Mouse (Mus musculus) heart, postnatal 0 days (tissue): ENCODE data around the gene Top1. TPM values are rescaled to one million over a fixed set of nuclear protein-coding genes. Genes with fewer than 3 reads are reported as not detected.

Experiments
- ATAC-seq: fragments of 200-750 bp; cut with Nextera tagmentation; 2 replicates; pipeline ENCODE4 v1.8.0; 2017; ENCODE audit warnings: low read depth, moderate number of reproducible peaks, moderate library complexity; ENCODE audit not compliant: insufficient read depth
- DNase-seq: peaks from one replicate; pipeline ENCODE4 v3.0.0-alpha.2; 2016; ENCODE audit warnings: low spot score
- H3K27ac ChIP-seq: fragments of 300-500 bp; sonication (generic); 2 replicates; pipeline ENCODE4 v1.5.1; 2014; ENCODE audit warnings: low read depth, mild to moderate bottlenecking
- H3K27me3 ChIP-seq: fragments of 300-500 bp; sonication (generic); 2 replicates; pipeline ENCODE4 v1.6.1; 2014; ENCODE audit warnings: low read length, mixed read lengths; ENCODE audit not compliant: control insufficient read depth, insufficient read depth
- H3K36me3 ChIP-seq: fragments of 300-500 bp; sonication (generic); replicated peaks from 2 replicates; pipeline ENCODE4 v1.6.1; 2014; ENCODE audit warnings: low read length, mixed read lengths; ENCODE audit not compliant: control insufficient read depth, insufficient read depth
- H3K4me1 ChIP-seq: fragments of 300-500 bp; sonication (generic); 2 replicates; pipeline ENCODE4 v1.6.1; 2014; ENCODE audit warnings: antibody characterized with exemption; ENCODE audit not compliant: control insufficient read depth, insufficient read depth
- H3K4me2 ChIP-seq: fragments of 300-500 bp; sonication (generic); 2 replicates; pipeline ENCODE4 v1.6.1; 2014; ENCODE audit warnings: low read depth, mild to moderate bottlenecking, low read length, moderate library complexity
- H3K4me3 ChIP-seq: fragments of 300-500 bp; sonication (generic); 2 replicates; pipeline ENCODE4 v1.5.1; 2014; ENCODE audit warnings: low read depth, low read length
- H3K9ac ChIP-seq: fragments of 300-500 bp; sonication (generic); replicated peaks from 2 replicates; pipeline ENCODE4 v1.6.1; 2014; ENCODE audit warnings: low read depth, low read length, mixed read lengths
- H3K9me3 ChIP-seq: fragments of 300-500 bp; sonication (generic); replicated peaks from 2 replicates; pipeline ENCODE4 v1.6.1; 2016; ENCODE audit warnings: low read length; ENCODE audit not compliant: control insufficient read depth
- CTCF ChIP-seq: IDR thresholded peaks from 2 replicates; pipeline ENCODE4 v1.5.1; 2016; ENCODE audit warnings: antibody characterized with exemption, control low read depth, low read depth
- EP300 ChIP-seq: IDR thresholded peaks from 2 replicates; pipeline ENCODE4 v1.6.1; 2016; ENCODE audit warnings: antibody characterized with exemption, low read depth
- WGBS: fragments of 180-500 bp; shearing (Covaris S2); extraction: QIAGEN DNeasy Blood & Tissue Kit; methylation state at CpG from one replicate; pipeline ENCODE4 v1.1.7; 2014; 5-methylcytosine and 5-hydroxymethylcytosine counted together
- polyA plus RNA-seq: library from polyadenylated mRNA; unstranded; fragments of >200 nt; fragmentation: Nextera tagmentation; extraction: Ambion mirVana; gene quantifications from 2 replicates; pipeline ENCODE4 v1.2.1, GENCODE M21; 2015
- total RNA-seq: library from RNA; depleted of rRNA; stranded (reverse); fragments of >200 nt; gene quantifications from 2 replicates; pipeline ENCODE4 v1.2.3, GENCODE M21; 2014; ENCODE audit warnings: low replicate concordance

The Top1 gene
- total and polyA plus RNA-seq, 2 experiments from 2014 or later, result 14.8 to 30.7 TPM

DNA sequence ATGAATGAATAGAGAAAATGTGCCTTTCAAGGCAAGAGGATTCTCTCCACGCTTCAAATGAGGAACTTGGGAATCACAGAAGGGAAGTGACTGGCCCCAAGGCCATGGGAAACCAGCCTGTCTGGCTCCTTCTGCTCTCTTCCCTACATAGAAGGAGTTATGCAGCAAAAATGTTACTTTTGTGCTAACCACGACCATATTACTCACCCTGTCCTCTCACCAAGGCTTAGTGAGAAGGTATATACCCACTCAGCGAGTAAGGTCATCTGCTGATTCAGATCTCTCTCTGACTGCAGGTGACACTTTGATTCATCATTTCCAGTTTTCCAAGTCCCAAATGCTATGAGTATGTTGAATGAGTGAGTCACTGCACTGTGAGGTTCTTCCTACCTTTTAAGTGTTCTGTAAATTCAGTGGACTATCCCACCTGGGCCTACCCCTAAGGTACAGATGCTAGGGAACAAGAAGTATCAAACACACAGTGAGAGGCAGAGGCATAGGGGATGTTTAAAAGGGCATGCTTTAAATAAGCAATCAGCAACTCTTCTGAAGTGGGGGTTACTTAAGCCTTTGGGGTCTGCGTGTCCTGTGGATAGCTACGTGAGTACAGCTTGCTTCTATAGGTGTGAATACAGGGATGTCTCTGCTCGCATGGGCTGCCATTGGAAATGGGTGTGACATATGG is 25.3 kb upstream of the Top1 start:
- H3K9me3 ChIP-seq, result no peaks in the 10 kb centered on the region
- H3K27ac ChIP-seq, result peak overlapping the region; percentile 93
- H3K9ac ChIP-seq, result no peak overlapping the region
- peak overlapping the region; percentile 50 for H3K4me2 ChIP-seq
- WGBS, result 69% methylated on average over 6 of the region's 6 CpGs
- H3K4me1 ChIP-seq, result peaks cover 30% of the 10 kb centered on the region
- no peak overlapping the region for H3K4me3 ChIP-seq
- no peak for DNase-seq
- H3K27me3 ChIP-seq, result no peaks in the 10 kb centered on the region
- ATAC-seq, result no peak
- no peaks in the 10 kb centered on the region; the same call in 1 of the 2 replicates for H3K36me3 ChIP-seq
- TF ChIP-seq EP300 (no peak), CTCF (no peak)

DNA sequence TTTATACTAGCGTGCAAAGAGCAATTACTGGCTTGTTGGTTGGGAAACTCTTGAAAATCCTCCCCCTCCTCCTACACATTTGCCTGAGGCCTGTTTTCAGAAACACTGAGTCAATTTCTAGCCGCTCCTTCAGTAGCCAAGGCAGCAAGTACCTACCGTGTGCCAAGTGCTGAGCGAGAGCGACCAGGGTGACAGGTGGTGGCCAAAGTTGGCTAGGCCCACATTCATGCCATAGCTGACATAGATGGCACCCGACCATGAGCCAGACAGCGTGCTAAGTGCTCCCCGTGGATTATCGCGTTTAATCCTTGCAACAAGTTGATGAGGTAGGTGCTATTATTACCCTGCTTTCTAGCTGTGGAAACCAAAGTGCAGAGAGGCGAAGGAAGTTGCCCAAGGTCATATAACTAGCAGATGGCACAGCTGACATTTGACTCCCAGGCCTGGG is 24.7 kb upstream of the Top1 start:
- Histone ChIP-seq H3K4me2 (no peak overlapping the region), H3K27ac (peak overlapping the region; percentile 93), H3K36me3 (no peaks in the 10 kb centered on the region; the same call in 1 of the 2 replicates), H3K4me3 (no peak overlapping the region), H3K9ac (no peak overlapping the region), H3K4me1 (peaks cover 30% of the 10 kb centered on the region), H3K27me3 (no peaks in the 10 kb centered on the region), H3K9me3 (no peaks in the 10 kb centered on the region)
- peak; percentile 78 for ATAC-seq
- TF ChIP-seq EP300, result no peak
- 35% methylated on average over 11 of the region's 11 CpGs for WGBS
- peak; percentile 80 for DNase-seq

DNA sequence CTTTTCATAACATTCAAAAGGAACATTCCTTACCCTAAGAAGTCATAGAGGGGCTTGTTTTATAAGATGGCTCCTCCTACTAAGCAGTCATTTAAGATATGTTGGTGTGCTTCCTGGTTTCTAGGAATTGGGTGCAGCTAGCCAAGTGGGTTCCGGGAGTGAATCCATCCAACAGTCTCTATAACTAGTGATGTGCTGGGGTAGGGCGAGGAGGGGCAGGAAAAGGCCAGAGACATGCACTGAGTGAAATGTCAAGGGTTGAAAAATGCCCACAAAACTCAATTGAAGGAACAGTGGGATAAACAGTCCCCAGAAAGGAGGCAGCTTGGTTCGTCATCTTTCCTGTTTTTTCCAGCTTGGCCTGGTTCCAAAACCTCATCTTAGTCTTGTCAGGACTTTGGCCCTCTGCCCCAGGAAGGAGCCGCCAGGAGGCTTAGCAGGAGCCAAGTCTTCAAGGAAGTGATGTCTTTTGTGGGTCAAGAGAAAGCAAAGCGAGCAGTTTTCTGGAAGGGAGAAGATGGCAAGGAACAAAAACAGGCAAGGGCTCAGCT is 24.0 kb upstream of the Top1 start:
- H3K9me3 ChIP-seq, result no peaks in the 10 kb centered on the region
- H3K27ac ChIP-seq, result peak overlapping the region; percentile 93
- H3K4me1 ChIP-seq, result peaks cover 30% of the 10 kb centered on the region
- peak; percentile 53 for ATAC-seq
- WGBS, result 30% methylated on average over 5 of the region's 5 CpGs
- H3K9ac ChIP-seq, result no peak overlapping the region
- no peaks in the 10 kb centered on the region; the same call in 1 of the 2 replicates for H3K36me3 ChIP-seq
- DNase-seq, result peak; percentile 74
- H3K27me3 ChIP-seq, result no peaks in the 10 kb centered on the region
- peak overlapping the region; percentile 33; the same call in 1 of the 2 replicates for H3K4me2 ChIP-seq
- peak; percentile 60; the same call in 1 of the 2 replicates for TF ChIP-seq EP300
- no peak for TF ChIP-seq CTCF
- no peak overlapping the region for H3K4me3 ChIP-seq

GRCm38 (mm10) chr2:160622646-160623045 is 23.0 kb upstream of the Top1 start:
- Histone ChIP-seq H3K4me1 (peaks cover 30% of the 10 kb centered on the region), H3K27ac (peak overlapping the region; percentile 93; the same call in 1 of the 2 replicates), H3K9ac (no peak overlapping the region), H3K27me3 (no peaks in the 10 kb centered on the region), H3K9me3 (no peaks in the 10 kb centered on the region), H3K4me2 (no peak overlapping the region), H3K36me3 (no peaks in the 10 kb centered on the region; the same call in 1 of the 2 replicates), H3K4me3 (no peak overlapping the region)
- ATAC-seq (no peak), DNase-seq (no peak)
- 86% methylated on average over 3 of the region's 3 CpGs for WGBS
- no peak for TF ChIP-seq CTCF
- TF ChIP-seq EP300, result no peak

GRCm38 (mm10) chr2:160623745-160624144 is 21.9 kb upstream of the Top1 start:
- TF ChIP-seq CTCF (no peak), EP300 (no peak)
- Histone ChIP-seq H3K27ac (no peak overlapping the region), H3K27me3 (no peaks in the 10 kb centered on the region), H3K9ac (no peak overlapping the region), H3K36me3 (no peaks in the 10 kb centered on the region; the same call in 1 of the 2 replicates), H3K9me3 (no peaks in the 10 kb centered on the region), H3K4me1 (peaks cover 30% of the 10 kb centered on the region), H3K4me3 (no peak overlapping the region), H3K4me2 (no peak overlapping the region)
- 31% methylated on average over 3 of the region's 3 CpGs for WGBS
- no peak for ATAC-seq
- no peak for DNase-seq
